Mouse (Mus musculus): ENCODE data around the gene Pde4c. TPM values are rescaled to one million over a fixed set of nuclear protein-coding genes. Genes with fewer than 3 reads are reported as not detected.

Gene Pde4c
- polyA plus RNA-seq, 1 experiment from 2014 or later, result 0.16 TPM

DNA sequence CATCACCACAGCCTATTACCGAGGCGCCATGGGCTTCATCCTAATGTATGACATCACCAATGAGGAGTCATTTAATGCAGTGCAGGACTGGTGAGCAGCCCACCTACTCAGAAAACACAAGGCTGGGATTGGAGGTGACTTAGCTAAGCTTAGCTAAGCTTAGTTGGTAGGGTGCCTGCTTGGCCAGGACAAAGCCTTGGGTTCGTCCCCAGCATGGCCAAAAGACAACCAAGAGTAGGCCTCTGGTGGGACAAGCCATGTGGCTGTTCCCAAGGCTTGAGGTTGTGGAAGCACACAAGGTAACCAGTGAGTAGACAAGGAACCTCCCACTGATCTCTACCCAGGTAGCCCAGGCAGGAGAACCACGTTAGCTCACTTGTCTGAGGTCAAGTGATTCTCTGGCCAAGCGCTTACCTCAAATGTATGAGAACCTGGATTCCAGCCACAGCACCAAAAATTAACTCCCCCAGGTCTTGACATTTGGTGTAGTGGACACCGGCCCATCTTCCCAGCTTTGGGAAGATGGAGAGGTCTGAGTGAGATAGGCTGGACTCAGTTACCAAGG, 33.0 kb downstream of the Pde4c start:
- H3K27me3 ChIP-seq, result no peaks in the 10 kb centered on the region
- no peaks in the 10 kb centered on the region for H3K36me3 ChIP-seq
- ATAC-seq (ENCODE audit: borderline replicate concordance, extremely low read depth, low FRiP score, low TSS enrichment), result no peak
- H3K27ac ChIP-seq, result no peak overlapping the region
- 94% methylated on average over 6 of the region's 6 CpGs for WGBS
- no peak overlapping the region for H3K4me3 ChIP-seq
- H3K4me2 ChIP-seq, result no peak overlapping the region
- no peak overlapping the region for H3K9ac ChIP-seq
- H3K4me1 ChIP-seq, result peaks cover 57% of the 10 kb centered on the region
- H3K9me3 ChIP-seq, result no peaks in the 10 kb centered on the region

DNA sequence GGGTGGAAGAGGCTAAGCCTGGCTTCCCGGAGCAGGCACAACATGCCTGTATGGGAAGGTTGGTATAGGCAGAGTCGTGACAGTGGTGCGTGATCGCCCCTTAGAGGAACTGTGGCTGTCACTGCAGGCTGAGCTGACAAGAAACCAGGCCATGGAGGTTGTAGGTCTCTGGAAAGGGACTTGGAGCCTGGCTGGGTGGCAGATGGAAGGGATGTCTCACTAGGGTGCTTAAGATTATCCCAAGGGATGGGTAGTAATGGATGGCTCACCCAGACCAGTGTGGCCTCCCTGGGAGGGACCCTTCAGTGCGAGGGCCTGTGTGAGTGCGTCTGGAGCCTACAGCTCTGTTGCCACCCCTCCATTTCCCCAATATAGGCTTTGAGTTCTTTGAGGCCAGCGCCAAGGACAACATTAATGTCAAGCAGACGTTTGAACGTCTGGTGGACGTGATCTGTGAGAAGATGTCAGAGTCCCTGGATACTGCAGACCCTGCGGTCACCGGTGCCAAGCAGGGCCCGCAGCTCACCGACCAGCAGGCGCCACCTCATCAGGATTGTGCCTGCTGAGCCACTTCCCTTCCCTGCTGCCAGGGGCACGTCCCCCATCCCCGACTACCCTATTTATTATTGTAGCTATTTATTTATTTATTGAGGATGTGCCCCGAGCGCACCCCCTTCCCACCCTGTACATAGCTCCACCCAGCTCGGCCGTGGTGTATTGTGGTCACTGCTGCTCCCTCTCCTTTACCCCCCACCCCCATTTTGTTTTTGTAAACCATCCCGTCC, 34.2 kb downstream of the Pde4c start:
- WGBS, result 68% methylated on average over 22 of the region's 22 CpGs
- Histone ChIP-seq H3K4me1 (peaks cover 50% of the 10 kb centered on the region), H3K9ac (no peak overlapping the region), H3K27ac (no peak overlapping the region), H3K4me3 (no peak overlapping the region), H3K9me3 (no peaks in the 10 kb centered on the region), H3K4me2 (no peak overlapping the region), H3K36me3 (no peaks in the 10 kb centered on the region), H3K27me3 (no peaks in the 10 kb centered on the region)
- ATAC-seq (ENCODE audit: borderline replicate concordance, extremely low read depth, low FRiP score, low TSS enrichment), result no peak

DNA sequence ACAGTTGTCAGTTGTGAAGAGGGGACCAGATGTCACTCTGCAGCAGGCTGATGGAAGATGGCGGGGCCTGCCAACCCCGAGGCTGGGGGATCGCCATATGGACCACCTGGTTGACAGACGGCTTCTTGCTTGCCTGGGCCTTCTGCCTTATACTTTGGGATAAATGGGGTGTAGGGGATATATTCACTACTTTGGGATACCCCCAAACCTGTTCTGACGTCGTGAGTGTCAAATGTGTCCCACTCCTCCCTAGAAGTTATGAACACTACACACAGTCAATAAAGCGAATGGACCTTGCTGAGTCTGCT, 34.7 kb downstream of the Pde4c start:
- Histone ChIP-seq H3K9ac (no peak overlapping the region), H3K36me3 (no peaks in the 10 kb centered on the region), H3K4me2 (no peak overlapping the region), H3K27me3 (no peaks in the 10 kb centered on the region), H3K9me3 (no peaks in the 10 kb centered on the region), H3K4me3 (no peak overlapping the region), H3K4me1 (peaks cover 44% of the 10 kb centered on the region), H3K27ac (no peak overlapping the region)
- ATAC-seq (ENCODE audit: borderline replicate concordance, extremely low read depth, low FRiP score, low TSS enrichment), result no peak
- 78% methylated on average over 7 of the region's 7 CpGs for WGBS

DNA sequence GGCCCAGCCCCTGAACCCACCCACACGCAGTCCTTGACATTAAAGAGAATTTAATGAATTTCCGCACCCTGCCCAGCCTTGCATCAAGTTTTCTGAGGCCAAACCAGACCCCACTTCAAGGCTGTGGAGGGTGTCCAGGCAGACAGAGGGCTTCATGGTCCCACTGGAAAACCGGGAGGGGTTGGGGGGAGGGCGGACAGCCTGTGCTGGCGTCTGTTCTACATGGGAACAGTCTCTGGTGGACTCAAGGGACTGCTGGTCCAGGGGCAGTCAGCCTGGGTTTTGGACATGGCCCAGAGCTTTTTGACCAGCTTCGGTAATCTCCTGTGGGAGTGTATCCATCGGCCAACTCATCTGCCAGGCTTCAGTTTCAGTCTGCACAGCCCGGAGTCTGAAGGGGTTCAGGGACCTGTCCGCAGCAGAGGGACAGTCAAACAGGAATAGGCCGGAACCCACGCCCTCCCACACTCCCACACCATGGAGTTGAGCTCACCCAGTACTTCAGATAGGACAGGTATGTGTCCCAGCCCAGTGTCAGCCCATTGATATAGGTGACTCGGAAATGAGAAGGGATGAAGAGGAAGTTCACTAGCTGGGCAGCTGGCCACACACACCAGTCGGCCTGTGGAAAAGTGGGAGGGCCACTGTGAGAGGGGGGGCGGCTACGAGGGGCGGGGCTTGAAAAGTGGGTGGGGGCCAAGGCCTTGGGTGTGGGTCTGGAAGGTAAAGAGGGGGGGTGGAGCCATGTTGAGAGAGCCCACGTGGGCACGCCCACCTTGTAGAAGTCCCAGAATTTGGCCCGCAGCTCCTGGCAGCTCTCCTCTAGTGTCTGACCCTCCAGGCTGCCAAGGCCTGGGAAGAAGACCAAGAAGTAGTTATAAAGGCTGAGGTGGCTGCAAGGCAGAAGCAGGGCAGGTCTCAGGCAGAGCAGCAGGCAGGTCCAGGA, 35.4 kb downstream of the Pde4c start:
- 58% methylated on average over 19 of the region's 19 CpGs for WGBS
- no peaks in the 10 kb centered on the region for H3K36me3 ChIP-seq
- no peak overlapping the region for H3K27ac ChIP-seq
- H3K27me3 ChIP-seq, result no peaks in the 10 kb centered on the region
- no peak overlapping the region for H3K9ac ChIP-seq
- peaks cover 40% of the 10 kb centered on the region for H3K4me1 ChIP-seq
- H3K4me3 ChIP-seq, result no peak overlapping the region
- no peak for ATAC-seq (ENCODE audit: borderline replicate concordance, extremely low read depth, low FRiP score, low TSS enrichment)
- H3K9me3 ChIP-seq, result no peaks in the 10 kb centered on the region
- H3K4me2 ChIP-seq, result no peak overlapping the region

DNA sequence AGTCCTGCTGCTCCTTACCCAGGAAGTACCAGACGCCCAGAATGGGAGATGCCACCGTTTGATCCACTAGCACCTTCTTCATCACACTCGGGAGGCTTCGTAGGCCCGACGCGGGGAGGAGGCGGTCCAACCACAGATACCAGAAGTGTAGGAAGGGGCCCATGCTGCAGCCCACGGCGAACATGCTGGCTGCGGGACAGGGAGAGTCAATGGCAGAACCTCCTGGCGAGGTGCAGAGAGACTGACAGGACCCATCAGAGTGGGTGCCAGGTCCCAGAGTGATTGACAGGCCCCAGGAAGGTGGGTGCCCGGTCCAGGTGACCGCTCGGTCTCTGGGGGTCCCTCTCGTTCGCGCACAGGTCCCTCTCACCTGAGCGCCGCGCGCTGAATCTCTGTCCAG, 36.8 kb downstream of the Pde4c start:
- no peak for ATAC-seq (ENCODE audit: borderline replicate concordance, extremely low read depth, low FRiP score, low TSS enrichment)
- Histone ChIP-seq H3K27ac (peak overlapping the region; percentile 72), H3K9me3 (no peaks in the 10 kb centered on the region), H3K27me3 (no peaks in the 10 kb centered on the region), H3K9ac (peak overlapping the region; percentile 59), H3K4me3 (peak overlapping the region; percentile 56), H3K36me3 (no peaks in the 10 kb centered on the region), H3K4me2 (peak overlapping the region; percentile 90), H3K4me1 (peaks cover 34% of the 10 kb centered on the region)
- WGBS, result under 1% methylated on average over 22 of the region's 22 CpGs

DNA sequence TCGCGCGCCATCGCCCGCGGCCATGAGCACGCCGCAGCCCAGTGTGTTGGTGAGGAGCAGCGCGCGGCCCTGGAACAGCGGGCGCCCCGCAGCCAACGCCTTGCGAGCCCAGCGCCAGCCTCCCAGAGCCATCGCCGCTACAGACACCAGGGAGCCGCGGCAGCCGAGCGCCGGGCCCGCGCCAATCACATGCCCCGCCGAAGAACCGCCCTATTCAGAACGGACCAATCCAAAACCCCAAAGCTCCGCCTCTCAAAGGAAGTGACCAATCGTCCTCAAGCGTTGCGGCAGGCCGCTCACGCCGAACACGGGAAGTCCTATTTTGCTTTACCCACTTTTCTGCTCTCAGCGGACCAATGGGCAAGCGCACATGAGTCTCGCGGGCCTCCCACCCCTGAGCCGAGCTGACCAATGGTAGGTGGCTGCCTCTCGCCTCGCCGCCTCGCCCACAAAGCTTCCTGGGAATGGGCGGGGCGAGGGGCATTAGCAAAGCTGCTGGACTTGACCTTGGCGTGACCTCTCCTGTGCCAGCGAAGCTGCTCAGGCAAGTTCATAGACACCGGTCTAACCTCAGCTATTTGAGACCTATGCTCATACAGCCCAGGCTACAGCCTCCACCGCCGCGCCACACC, 37.4 kb downstream of the Pde4c start, which contains the start of gene Mpv17l2:
Mpv17l2 (minus strand) TSS at position 172 of the 632 bp plus-strand sequence.
- Histone ChIP-seq H3K4me1 (peaks cover 36% of the 10 kb centered on the region), H3K9me3 (no peaks in the 10 kb centered on the region), H3K4me3 (peak within 1 kb of the TSS; percentile 56), H3K9ac (peak within 1 kb of the TSS; percentile 59), H3K27me3 (no peaks in the 10 kb centered on the region), H3K27ac (peak within 1 kb of the TSS; percentile 72), H3K36me3 (no peaks in the 10 kb centered on the region), H3K4me2 (peak within 1 kb of the TSS; percentile 90)
- ATAC-seq (ENCODE audit: borderline replicate concordance, extremely low read depth, low FRiP score, low TSS enrichment), result peak; percentile 95
- under 1% methylated on average over 55 of the region's 55 CpGs for WGBS

DNA sequence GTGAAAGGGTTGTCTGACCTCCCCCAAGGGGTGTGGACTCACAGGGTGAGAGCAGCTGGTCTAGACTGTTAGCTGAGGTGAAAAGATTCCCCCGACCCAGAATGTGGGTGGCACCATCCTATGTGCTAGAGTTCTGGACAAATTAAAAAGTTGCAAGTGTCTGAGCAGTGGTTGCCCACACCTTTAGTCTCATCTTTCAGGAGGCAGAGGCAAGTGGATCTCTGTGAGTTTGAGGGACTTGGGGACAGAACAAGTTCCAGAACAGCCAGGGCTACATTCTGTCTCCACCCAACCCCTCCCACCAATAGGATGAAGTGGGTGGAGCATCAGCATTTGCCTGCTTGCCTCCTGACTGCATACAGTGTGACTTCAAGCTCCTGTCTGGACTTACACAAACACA, 38.6 kb downstream of the Pde4c start:
- no peaks in the 10 kb centered on the region for H3K9me3 ChIP-seq
- WGBS, result 79% methylated on average over 1 of the region's 1 CpGs
- H3K4me3 ChIP-seq, result no peak overlapping the region
- no peak overlapping the region for H3K27ac ChIP-seq
- H3K36me3 ChIP-seq, result no peaks in the 10 kb centered on the region
- H3K4me1 ChIP-seq, result peaks cover 48% of the 10 kb centered on the region
- H3K4me2 ChIP-seq, result no peak overlapping the region
- ATAC-seq (ENCODE audit: borderline replicate concordance, extremely low read depth, low FRiP score, low TSS enrichment), result no peak
- no peak overlapping the region for H3K9ac ChIP-seq
- no peaks in the 10 kb centered on the region for H3K27me3 ChIP-seq

DNA sequence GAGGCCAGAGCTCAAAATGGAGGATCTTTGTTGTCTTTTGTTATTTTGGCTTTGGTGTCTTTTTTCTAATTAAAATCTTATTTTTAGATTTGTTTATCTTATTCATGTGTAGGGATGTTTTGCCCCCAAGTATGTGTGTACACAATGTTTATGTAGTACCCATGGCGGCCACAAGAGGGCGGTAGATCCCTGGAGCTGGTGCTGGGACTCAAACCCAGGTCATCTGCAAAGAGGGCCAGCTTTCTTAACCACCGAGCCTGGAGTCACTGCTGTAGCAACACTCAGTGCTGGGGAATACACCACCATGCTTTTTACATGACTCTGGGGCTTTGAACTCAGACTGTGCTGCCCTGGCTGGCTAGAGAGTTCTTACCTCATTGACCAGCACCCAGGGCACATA, 39.8 kb downstream of the Pde4c start:
- H3K9ac ChIP-seq, result no peak overlapping the region
- H3K9me3 ChIP-seq, result no peaks in the 10 kb centered on the region
- H3K4me3 ChIP-seq, result no peak overlapping the region
- H3K27me3 ChIP-seq, result no peaks in the 10 kb centered on the region
- 5% methylated on average over 3 of the region's 3 CpGs for WGBS
- peaks cover 53% of the 10 kb centered on the region for H3K4me1 ChIP-seq
- peaks cover 7% of the 10 kb centered on the region for H3K36me3 ChIP-seq
- H3K4me2 ChIP-seq, result no peak overlapping the region
- H3K27ac ChIP-seq, result no peak overlapping the region
- ATAC-seq (ENCODE audit: borderline replicate concordance, extremely low read depth, low FRiP score, low TSS enrichment), result no peak

DNA sequence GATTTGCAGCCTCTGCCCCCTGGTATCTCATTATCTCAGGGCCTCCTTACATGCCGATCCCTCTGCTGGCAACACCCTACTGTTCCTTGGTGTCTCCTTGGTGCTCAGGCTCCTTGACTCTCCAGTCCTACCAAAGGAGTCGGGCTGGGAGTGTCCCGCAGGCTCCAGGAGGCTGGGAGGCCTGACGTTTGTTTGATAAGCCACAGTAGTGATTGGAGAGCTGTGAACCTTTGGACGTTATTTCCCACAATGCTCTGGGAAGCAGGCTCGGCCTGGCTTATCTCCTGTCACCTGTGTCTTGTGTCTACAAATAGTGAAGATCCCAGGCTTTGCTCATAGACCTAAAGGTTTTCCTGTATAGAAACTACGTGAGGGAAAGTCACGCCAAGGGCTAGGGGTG, 40.5 kb downstream of the Pde4c start:
- no peaks in the 10 kb centered on the region for H3K9me3 ChIP-seq
- H3K27me3 ChIP-seq, result no peaks in the 10 kb centered on the region
- H3K4me2 ChIP-seq, result no peak overlapping the region
- peaks cover 47% of the 10 kb centered on the region for H3K4me1 ChIP-seq
- no peak for ATAC-seq (ENCODE audit: borderline replicate concordance, extremely low read depth, low FRiP score, low TSS enrichment)
- peaks cover 13% of the 10 kb centered on the region for H3K36me3 ChIP-seq
- no peak overlapping the region for H3K27ac ChIP-seq
- no peak overlapping the region for H3K9ac ChIP-seq
- H3K4me3 ChIP-seq, result no peak overlapping the region
- 65% methylated on average over 8 of the region's 8 CpGs for WGBS

DNA sequence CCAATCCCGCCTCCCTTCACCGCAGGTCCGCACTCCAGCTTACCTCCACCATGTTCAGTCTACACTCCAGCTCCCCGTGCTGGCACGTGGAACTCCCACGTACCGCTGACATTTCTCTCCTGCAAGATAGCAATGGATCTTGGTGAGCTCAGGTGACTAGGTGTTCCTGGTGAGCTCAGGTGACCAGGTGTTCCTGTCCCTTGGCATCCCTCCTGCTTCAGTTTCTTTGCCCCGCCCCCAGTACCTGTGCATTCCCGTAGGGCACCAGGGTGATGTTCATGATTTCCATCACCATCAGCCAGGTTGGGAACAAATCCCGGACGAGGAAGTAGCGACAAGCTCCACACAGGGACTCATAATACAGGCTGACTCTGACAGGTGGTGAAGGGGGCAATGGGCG, 41.2 kb downstream of the Pde4c start:
- ATAC-seq (ENCODE audit: borderline replicate concordance, extremely low read depth, low FRiP score, low TSS enrichment), result no peak
- no peak overlapping the region for H3K4me3 ChIP-seq
- no peak overlapping the region for H3K27ac ChIP-seq
- no peaks in the 10 kb centered on the region for H3K9me3 ChIP-seq
- no peaks in the 10 kb centered on the region for H3K27me3 ChIP-seq
- peaks cover 14% of the 10 kb centered on the region for H3K36me3 ChIP-seq
- 84% methylated on average over 13 of the region's 13 CpGs for WGBS
- H3K4me1 ChIP-seq, result peaks cover 41% of the 10 kb centered on the region
- H3K4me2 ChIP-seq, result peak overlapping the region; percentile 97; the same call in 1 of the 2 replicates
- no peak overlapping the region for H3K9ac ChIP-seq

DNA sequence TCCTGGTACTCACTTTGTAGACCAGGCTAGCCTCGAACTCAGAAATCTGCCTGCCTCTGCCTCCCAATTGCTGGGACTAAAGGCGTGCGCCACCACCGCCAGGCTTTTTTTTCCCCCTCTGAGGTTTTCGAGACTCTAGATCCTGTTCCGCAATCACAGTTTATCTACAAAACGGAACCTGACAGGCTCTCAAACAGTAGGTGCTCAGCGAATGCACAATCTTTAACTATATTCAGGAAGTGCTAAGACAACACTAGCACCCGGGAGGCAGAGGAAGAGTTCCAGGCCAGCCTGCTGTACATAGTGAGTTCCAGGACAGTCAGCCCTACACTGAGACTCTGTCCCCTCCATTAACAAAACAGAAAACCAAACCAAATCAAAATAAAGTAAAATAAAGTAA, 41.8 kb downstream of the Pde4c start:
- H3K27ac ChIP-seq, result no peak overlapping the region
- H3K27me3 ChIP-seq, result no peaks in the 10 kb centered on the region
- ATAC-seq (ENCODE audit: borderline replicate concordance, extremely low read depth, low FRiP score, low TSS enrichment), result no peak
- peaks cover 35% of the 10 kb centered on the region for H3K4me1 ChIP-seq
- peaks cover 19% of the 10 kb centered on the region for H3K36me3 ChIP-seq
- peak overlapping the region; percentile 97 for H3K4me2 ChIP-seq
- 61% methylated on average over 9 of the region's 9 CpGs for WGBS
- H3K4me3 ChIP-seq, result peak overlapping the region; percentile 52
- H3K9me3 ChIP-seq, result no peaks in the 10 kb centered on the region
- H3K9ac ChIP-seq, result no peak overlapping the region; the same call in 1 of the 2 replicates

Data from lung, embryonic 15.5 days (tissue).